Mouse (Mus musculus) left cerebral cortex, adult 11 months (tissue): Measurements from ENCODE around the gene Hist1h2bh.
"Not testable (repeated sequence)": the region's sequence is repeated elsewhere in the genome, so short reads cannot be mapped to it uniquely, and the experiment has no call there.

Experiments used
- DNase-seq: peaks from one replicate; pipeline ENCODE4 v3.0.0; 2022; ENCODE audit warnings: low spot score

The Hist1h2bh gene

DNA sequence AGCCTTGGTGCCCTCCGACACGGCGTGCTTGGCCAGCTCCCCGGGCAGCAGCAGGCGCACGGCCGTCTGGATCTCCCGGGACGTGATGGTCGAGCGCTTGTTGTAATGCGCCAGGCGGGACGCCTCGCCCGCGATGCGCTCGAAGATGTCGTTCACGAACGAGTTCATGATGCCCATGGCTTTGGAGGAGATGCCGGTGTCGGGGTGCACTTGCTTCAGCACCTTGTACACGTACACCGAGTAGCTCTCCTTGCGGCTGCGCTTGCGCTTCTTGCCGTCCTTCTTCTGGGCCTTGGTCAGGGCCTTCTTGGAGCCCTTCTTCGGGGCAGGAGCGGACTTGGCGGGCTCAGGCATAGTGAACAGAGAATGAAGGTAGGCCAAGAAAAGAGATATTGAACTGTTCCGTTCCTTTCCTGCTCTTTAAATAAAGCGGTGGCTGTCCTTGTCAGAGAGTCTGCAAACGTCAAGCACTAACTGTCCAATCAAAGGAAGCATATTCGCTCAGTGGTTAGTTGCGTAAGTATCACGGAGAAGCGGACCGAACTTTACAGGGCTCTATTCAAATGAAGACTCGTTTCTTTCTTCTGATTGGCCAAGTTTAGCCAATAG, at the start of gene Hist1h2bh:
Hist1h2bh (minus strand) TSS at position 394 of the 609 bp plus-strand sequence.
- peak; percentile 85 for DNase-seq

GRCm38 (mm10) chr13:23592614-23593013, 49.4 kb upstream of the Hist1h2bh start:
- DNase-seq = no peak

DNA sequence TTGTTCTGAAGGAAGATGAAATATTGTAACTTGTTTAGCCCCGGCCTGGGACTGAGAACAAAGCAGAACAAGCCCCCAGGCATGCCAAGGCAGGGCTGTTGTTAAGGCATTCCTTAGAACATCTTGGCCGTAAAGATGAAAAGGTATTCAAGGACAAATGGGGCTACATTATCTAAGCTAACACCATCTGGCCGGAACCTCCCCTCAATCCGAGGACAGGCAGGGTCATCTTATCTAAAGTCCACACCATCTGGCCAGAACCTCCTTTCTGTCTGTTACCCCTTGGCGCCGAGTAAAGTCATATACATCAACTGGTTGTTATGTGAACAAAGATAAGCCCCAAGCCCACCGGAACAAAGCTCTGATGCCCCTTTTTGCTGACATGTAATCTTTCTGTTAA, 48.7 kb upstream of the Hist1h2bh start:
- not testable (repeated sequence) for DNase-seq

GRCm38 (mm10) chr13:23591206-23591605, 48.0 kb upstream of the Hist1h2bh start:
- no peak for DNase-seq

DNA sequence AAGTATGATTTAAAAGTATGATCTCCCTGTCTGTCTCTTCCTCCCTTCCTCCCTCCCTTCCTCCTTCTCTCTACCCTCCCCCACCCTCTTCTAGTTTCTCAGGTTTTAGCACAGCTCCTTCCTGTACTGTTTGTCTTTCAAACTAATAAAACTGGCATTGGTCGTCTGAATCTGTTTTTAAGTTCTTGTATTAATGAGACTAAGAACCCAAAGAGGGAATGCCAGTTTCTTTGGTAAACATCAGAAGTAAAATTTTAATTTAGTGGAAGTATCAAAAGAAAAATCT, 43.7 kb upstream of the Hist1h2bh start:
- no peak for DNase-seq

- no peak for DNase-seq
Observed at GRCm38 (mm10) chr13:23586099-23586939, 43.1 kb upstream of the Hist1h2bh start.

- DNase-seq = peak; percentile 85
Observed at GRCm38 (mm10) chr13:23585442-23586098, 42.4 kb upstream of the Hist1h2bh start.

DNA sequence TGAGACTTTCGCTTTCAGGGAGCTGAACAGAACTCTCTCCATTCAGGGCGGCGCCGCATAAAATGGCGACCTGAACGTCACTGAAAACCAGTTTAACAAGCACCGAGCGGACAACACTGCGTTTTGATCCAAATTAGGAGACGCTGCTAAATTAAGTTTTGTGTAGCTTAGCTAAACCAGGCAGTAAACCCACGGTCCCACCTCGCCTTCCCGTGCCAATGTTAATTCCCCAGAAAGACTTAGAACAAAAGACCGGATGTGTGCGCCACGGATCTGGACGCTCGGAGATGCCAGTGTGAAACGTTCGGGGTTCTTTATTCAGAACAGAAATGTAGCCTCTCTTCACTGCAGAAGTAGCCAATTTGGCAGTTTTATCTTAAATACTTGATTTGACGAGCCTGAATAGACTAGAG, 41.8 kb upstream of the Hist1h2bh start:
- DNase-seq = no peak

DNA sequence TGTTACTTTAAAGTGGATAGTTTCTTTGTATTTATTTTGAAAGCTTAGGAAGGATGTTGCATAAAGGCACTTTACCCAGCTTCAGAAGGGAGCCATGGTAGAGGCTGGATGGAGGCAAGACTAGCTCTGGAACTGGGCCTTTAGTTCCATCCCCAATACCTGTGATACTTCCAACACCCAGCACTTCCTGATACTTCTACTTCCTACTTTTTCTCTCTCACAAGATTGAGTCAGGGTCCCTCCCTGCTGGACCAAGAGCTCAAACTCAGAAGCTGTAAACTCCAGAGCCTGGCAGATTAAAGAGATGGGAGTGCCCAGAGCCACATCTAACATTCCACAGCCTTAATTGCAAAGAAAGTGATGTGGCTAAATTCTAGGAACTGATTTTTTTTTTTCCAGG, 41.1 kb upstream of the Hist1h2bh start:
- DNase-seq = no peak

DNA sequence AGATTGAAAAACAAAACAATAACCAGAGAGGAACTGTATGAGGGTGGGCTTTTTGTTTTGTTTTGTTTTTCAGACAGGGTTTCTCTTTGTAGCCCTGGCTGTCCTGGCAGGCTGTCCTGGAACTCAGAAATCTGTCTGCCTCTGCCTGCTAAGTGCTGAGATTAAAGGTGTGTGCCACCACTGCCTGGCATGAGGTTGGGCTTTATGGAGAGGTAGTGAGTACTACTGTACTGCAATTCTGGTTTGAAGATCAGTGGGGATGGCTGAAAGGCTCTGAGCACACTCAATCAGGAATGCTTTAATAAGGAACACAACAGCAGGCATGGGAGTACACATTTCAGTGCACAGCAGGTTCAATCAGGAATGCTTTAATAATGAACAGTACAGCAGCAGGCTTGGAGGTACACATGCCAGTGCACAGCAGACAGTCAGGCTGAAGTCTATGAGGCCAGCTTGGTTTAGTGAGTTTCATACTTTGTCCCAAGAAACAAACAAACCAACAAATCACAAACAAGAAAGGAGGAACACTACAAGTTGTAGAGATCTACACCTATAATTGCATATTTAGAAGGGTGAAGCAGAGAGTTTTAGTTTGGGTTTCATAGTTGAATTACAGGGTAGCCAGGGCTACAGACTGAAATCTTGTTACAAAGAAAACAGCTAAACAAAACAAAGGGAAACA, 40.3 kb upstream of the Hist1h2bh start:
- DNase-seq = no peak

- DNase-seq = no peak
Observed at GRCm38 (mm10) chr13:23582219-23583056, 39.2 kb upstream of the Hist1h2bh start.

- DNase-seq = peak; percentile 95
Observed at GRCm38 (mm10) chr13:23581408-23582218, 38.4 kb upstream of the Hist1h2bh start, which contains the start of gene Hist1h4d. Hist1h4d (plus strand) TSS chr13:23581598.

- no peak for DNase-seq
Observed at GRCm38 (mm10) chr13:23577835-23578234, 34.6 kb upstream of the Hist1h2bh start.

- DNase-seq = no peak
Observed at GRCm38 (mm10) chr13:23576906-23577639, 33.9 kb upstream of the Hist1h2bh start.

- no peak for DNase-seq
Observed at GRCm38 (mm10) chr13:23576351-23576881, 33.2 kb upstream of the Hist1h2bh start.

DNA sequence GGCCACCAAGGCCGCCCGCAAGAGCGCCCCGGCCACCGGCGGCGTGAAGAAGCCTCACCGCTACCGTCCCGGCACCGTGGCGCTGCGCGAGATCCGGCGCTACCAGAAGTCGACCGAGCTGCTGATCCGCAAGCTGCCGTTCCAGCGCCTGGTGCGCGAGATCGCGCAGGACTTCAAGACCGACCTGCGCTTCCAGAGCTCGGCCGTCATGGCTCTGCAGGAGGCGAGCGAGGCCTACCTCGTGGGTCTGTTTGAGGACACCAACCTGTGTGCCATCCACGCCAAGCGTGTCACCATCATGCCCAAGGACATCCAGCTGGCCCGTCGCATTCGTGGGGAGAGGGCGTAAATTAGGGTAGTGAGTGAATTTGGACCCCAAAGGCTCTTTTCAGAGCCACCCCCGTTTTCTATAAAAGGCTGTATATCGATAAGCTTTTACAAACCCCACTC, 32.7 kb upstream of the Hist1h2bh start:
- DNase-seq = not testable (repeated sequence)

- peak; percentile 80 for DNase-seq
Observed at GRCm38 (mm10) chr13:23575271-23575851, 32.2 kb upstream of the Hist1h2bh start, which contains the start of gene Hist1h3d. Hist1h3d (plus strand) TSS chr13:23575763.

- not testable (repeated sequence) for DNase-seq
Observed at GRCm38 (mm10) chr13:23574546-23575170, 31.5 kb upstream of the Hist1h2bh start.
